ENCODE assay signal across 9 mouse cellular contexts in genomic region chr8:108611792-108612413, GRCm38 (mm10).
DNase-seq lines count a peak whose midpoint lies in the region; ATAC-seq and TF ChIP-seq lines count a peak whose summit lies in the region.
"Had no signal": no experiment of that assay in that cellular context is flagged by ENCODE, and none has a peak within 500 bp of the region (broad histone marks: within the 10 kb centered on the region; RNA-seq: fewer than 3 reads in every experiment).

No protein-coding gene starts in this region.

- no peaks in the 10 kb centered on the region for H3K9me3 ChIP-seq in liver, embryonic 14.5 days (ENCODE audit: control insufficient read depth, low read length)
- H3K9me3 ChIP-seq: limb, embryonic 15.5 days had no signal

- peaks cover 3% of the 10 kb centered on the region; the same call in 1 of the 2 replicates for H3K4me1 ChIP-seq in testis, adult 2 months (ENCODE audit: control insufficient read depth, insufficient read depth, low read length)
- peaks cover 3 to 10% of the 10 kb centered on the region in 2 experiments; a peak in 3 of 4 replicates for H3K4me1 ChIP-seq in liver, embryonic 14.5 days (replicated peaks; ENCODE audit: control insufficient read depth in 2 of 2, insufficient read depth in 2 of 2, low read length in 1 of 2)

- no peaks in the 10 kb centered on the region for H3K36me3 ChIP-seq in testis, adult 2 months (ENCODE audit: control insufficient read depth, insufficient read depth, low read length)
- no peaks in the 10 kb centered on the region for H3K36me3 ChIP-seq in liver, embryonic 14.5 days (replicated peaks; ENCODE audit: control insufficient read depth, insufficient read depth, low read depth)
- H3K36me3 ChIP-seq: limb, embryonic 15.5 days had no signal

- peak; percentile 16 for DNase-seq in embryo, embryonic 9.5 days (ENCODE audit: extremely low spot score)
- DNase-seq in embryo, embryonic 10 days (ENCODE audit: low spot score): no peak
- no peak for DNase-seq in testis, postnatal 10 days (ENCODE audit: low spot score)
- peak; percentile 7 to 32 (median 17) for DNase-seq in liver, embryonic 14.5 days (ENCODE audit: low read depth in 3 of 3, low spot score in 3 of 3)
- DNase-seq in urinary bladder, postnatal 10 days (ENCODE audit: low spot score): no peak
- DNase-seq in left cerebral cortex, postnatal 4 days: no peak

- H3K9ac ChIP-seq in liver, embryonic 14.5 days (replicated peaks): no peak overlapping the region
- H3K9ac ChIP-seq: limb, embryonic 15.5 days had no signal

- no peak overlapping the region for H3K27ac ChIP-seq in testis, adult 2 months (ENCODE audit: control insufficient read depth, insufficient read depth, low read depth, low read length)
- no peak overlapping the region for H3K27ac ChIP-seq in liver, embryonic 14.5 days
- H3K27ac ChIP-seq: limb, embryonic 15.5 days had no signal

- TF ChIP-seq POLR2A in testis, adult 2 months (IDR thresholded peaks at IDR 0.05; ENCODE audit: control insufficient read depth, low read depth, low read length): no peak

- TF ChIP-seq EP300 in liver, embryonic 14.5 days (IDR thresholded peaks at IDR 0.05; ENCODE audit: low read depth): no peak

- ATAC-seq in liver, embryonic 14.5 days (ENCODE audit: insufficient read depth): peak; percentile 31; the same call in 1 of the 2 replicates
- ATAC-seq in cerebellum, adult (ENCODE audit: insufficient number of reproducible peaks, low FRiP score, low TSS enrichment): no peak

- 10% methylated on average over 11 of the region's 11 CpGs for WGBS in liver, embryonic 14.5 days (ENCODE audit: insufficient replicate concordance)

- H3K27me3 ChIP-seq in testis, adult 2 months (ENCODE audit: control insufficient read depth, insufficient read depth, low read length): no peaks in the 10 kb centered on the region
- H3K27me3 ChIP-seq in liver, embryonic 14.5 days (ENCODE audit: control insufficient read depth, insufficient read depth, low read length): no peaks in the 10 kb centered on the region
- H3K27me3 ChIP-seq: limb, embryonic 15.5 days had no signal

- peak overlapping the region; percentile 49 for H3K4me2 ChIP-seq in liver, embryonic 14.5 days (ENCODE audit: low read depth)
- H3K4me2 ChIP-seq: limb, embryonic 15.5 days had no signal

- intact Hi-C loops in left cerebral cortex, postnatal 4 days (cut with DNase I): no loop called here

- H3K4me3 ChIP-seq in testis, adult 2 months (ENCODE audit: control insufficient read depth, low read depth, low read length): peak overlapping the region; percentile 17
- no peak overlapping the region for H3K4me3 ChIP-seq in liver, embryonic 14.5 days (ENCODE audit: insufficient read depth in 1 of 2, low read depth in 2 of 2, low read length in 2 of 2)
- H3K4me3 ChIP-seq: limb, embryonic 15.5 days had no signal

- no peak for TF ChIP-seq CTCF in testis, adult 2 months (IDR thresholded peaks at IDR 0.05; ENCODE audit: control insufficient read depth, insufficient read depth, insufficient replicate concordance, low read depth, low read length)
- no peak for TF ChIP-seq CTCF in liver, embryonic 14.5 days (IDR thresholded peaks at IDR 0.05; ENCODE audit: low read depth)

Comparison
In these comparisons a context has a peak if more than half of its experiments do, and no peak if none do; other contexts are left out.
1. DNase-seq: peak in embryo, embryonic 9.5 days (single experiment) and liver, embryonic 14.5 days (3 of 3); none in embryo, embryonic 10 days (single experiment), testis, postnatal 10 days (single experiment), urinary bladder, postnatal 10 days (single experiment) and left cerebral cortex, postnatal 4 days (single experiment).